Mouse (Mus musculus) intestine, embryonic 16.5 days (tissue): ENCODE measurements at regions not wholly inside any gene's neighbourhood (a gene's known extent, or its start where the extent isn't known, plus 50 kb on each side); places are given as distances from the start of the nearest gene placed in this dataset.
A peak's percentile ranks its signal among the peaks of the same experiment; 100 is the strongest.

ENCODE experiments used
- ATAC-seq: fragments of 200-750 bp; cut with Nextera tagmentation; 2 replicates; pipeline ENCODE4 v1.8.0; 2017; ENCODE audit warnings: moderate TSS enrichment, moderate library complexity
- H3K27ac ChIP-seq: fragments of 300-500 bp; sonication (generic); 2 replicates; pipeline ENCODE4 v1.5.1; 2014; ENCODE audit warnings: mild to moderate bottlenecking, low read length
- H3K27me3 ChIP-seq: fragments of 300-500 bp; sonication (generic); replicated peaks from 2 replicates; pipeline ENCODE4 v1.6.1; 2014; ENCODE audit warnings: low read length, control low read depth, mixed read lengths; ENCODE audit not compliant: control insufficient read depth, insufficient read depth
- H3K36me3 ChIP-seq: fragments of 300-500 bp; sonication (generic); 2 replicates; pipeline ENCODE4 v1.6.1; 2014; ENCODE audit warnings: low read length, control low read depth; ENCODE audit not compliant: control insufficient read depth, insufficient read depth
- H3K4me1 ChIP-seq: fragments of 300-500 bp; sonication (generic); 2 replicates; pipeline ENCODE4 v1.6.1; 2014; ENCODE audit warnings: low read length, control low read depth, mixed read lengths; ENCODE audit not compliant: control insufficient read depth, insufficient read depth
- H3K4me2 ChIP-seq: fragments of 300-500 bp; sonication (generic); 2 replicates; pipeline ENCODE4 v1.6.1; 2014; ENCODE audit warnings: low read depth, low read length, control low read depth
- H3K4me3 ChIP-seq: fragments of 300-500 bp; sonication (generic); 2 replicates; pipeline ENCODE4 v1.5.1; 2014; ENCODE audit warnings: mild to moderate bottlenecking, low read length
- H3K9ac ChIP-seq: fragments of 300-500 bp; sonication (generic); 2 replicates; pipeline ENCODE4 v1.6.1; 2014; ENCODE audit warnings: low read depth, low read length
- H3K9me3 ChIP-seq: fragments of 300-500 bp; sonication (generic); 2 replicates; pipeline ENCODE4 v1.6.1; 2016; ENCODE audit warnings: low read length, control low read depth; ENCODE audit not compliant: control insufficient read depth
- WGBS: fragments of 180-500 bp; shearing (Covaris S2); extraction: QIAGEN DNeasy Blood & Tissue Kit; methylation state at CpG from one replicate; pipeline ENCODE4 v1.1.7; 2014; 5-methylcytosine and 5-hydroxymethylcytosine counted together

DNA sequence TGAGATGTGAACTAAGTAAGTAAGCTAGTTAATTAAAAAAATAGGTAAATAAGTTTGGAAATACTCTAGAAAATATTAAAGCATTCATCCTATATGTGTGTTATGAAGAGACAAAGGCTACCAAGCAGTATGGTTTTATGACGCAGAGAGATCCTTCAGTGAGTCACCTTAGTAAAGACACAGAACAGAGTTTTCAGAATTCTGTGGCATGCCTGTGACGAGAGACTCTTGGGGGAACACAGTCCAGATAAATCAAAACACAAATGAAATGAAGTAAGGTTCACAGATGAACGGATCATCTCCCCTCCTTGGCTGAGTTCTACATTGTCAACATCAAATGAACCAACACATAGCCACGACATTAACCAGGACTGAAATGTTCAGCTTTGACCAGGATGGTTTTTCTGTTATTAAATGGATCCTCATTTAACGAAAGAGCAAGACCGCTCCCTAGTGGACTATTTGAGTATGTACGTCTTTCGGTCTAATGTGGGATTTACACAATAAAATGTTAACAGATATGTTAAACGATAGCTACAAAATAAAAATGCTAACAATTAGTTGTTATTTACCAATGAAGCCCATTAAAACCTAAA is 542.1 kb upstream of the Adam24 start:
- Histone ChIP-seq H3K27ac (no peak overlapping the region), H3K36me3 (no peaks in the 10 kb centered on the region), H3K27me3 (no peaks in the 10 kb centered on the region), H3K9ac (no peak overlapping the region), H3K4me3 (no peak overlapping the region), H3K4me1 (no peaks in the 10 kb centered on the region), H3K4me2 (no peak overlapping the region), H3K9me3 (no peaks in the 10 kb centered on the region)
- WGBS, result 21% methylated on average over 9 of the region's 9 CpGs
- no peak for ATAC-seq

DNA sequence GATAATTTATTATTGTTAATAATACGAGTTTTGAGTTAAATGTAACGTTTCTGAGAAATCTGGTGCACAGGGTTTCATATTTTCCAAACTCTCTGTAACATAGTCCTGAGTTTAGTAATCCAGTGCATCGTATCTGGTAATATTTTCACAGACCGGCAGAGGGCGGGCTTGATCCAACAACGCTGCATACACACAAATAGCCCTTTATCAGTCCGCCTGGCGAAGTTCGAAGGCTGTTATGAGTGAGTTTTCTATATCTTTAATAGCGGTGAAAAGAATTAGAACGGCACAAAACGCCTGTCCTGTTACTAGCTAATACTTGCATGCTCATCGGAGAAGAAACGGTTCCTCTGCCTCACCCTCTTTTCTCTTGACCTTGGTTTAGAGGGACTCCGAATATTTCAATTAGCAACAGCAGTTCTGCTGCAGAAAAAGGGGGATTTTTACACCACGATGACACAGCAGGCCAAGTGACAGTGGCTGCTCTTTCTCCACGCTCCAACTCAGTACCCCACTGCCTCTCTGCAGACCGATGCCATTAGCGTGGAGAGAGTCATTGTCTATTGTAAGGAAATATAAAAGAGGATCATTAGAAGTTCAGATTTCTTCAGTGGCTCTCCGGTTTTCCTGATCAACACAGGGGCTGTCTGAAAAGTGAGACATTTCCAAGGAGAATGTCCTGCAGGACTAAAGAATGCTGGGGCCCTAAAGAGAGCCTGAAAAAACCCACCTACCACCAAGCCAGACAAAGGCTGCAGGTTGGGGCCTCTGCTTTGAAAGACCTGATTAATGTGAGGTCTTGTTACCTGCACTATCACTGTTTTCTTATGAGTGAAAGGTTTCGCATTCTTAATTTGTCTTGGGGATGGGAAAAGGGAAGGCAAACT is 523.7 kb upstream of the Adam24 start:
- ATAC-seq, result peak; percentile 81
- peak overlapping the region; percentile 1; the same call in 1 of the 2 replicates for H3K4me3 ChIP-seq
- no peaks in the 10 kb centered on the region for H3K36me3 ChIP-seq
- H3K4me1 ChIP-seq, result no peaks in the 10 kb centered on the region
- H3K4me2 ChIP-seq, result peak overlapping the region; percentile 36; the same call in 1 of the 2 replicates
- no peak overlapping the region for H3K27ac ChIP-seq
- no peaks in the 10 kb centered on the region for H3K9me3 ChIP-seq
- no peaks in the 10 kb centered on the region for H3K27me3 ChIP-seq
- H3K9ac ChIP-seq, result no peak overlapping the region
- WGBS, result 18% methylated on average over 21 of the region's 21 CpGs

DNA sequence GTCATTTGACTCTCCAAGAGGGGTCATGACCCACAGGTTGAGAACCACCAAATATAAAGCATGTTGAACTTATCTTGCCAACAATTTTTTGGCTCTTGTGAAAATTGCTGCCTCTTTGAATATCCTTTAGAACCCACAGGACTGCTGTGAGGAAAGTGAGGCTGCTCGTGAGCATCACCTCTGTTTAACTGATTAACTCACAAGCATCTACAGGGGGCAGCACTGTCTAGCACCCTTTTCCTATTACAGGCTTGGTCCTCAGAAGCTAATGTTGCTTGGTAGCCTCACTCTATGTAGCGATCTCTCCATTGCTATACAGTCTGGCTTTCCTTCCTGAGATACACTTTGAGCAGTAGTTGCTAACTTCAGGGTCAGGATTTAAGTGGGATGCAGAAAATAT is 522.4 kb upstream of the Adam24 start:
- WGBS, result 66% methylated on average over 2 of the region's 2 CpGs
- H3K9ac ChIP-seq, result no peak overlapping the region
- H3K27me3 ChIP-seq, result no peaks in the 10 kb centered on the region
- H3K36me3 ChIP-seq, result no peaks in the 10 kb centered on the region
- no peak overlapping the region for H3K4me2 ChIP-seq
- no peak overlapping the region for H3K27ac ChIP-seq
- no peak overlapping the region for H3K4me3 ChIP-seq
- no peak for ATAC-seq
- no peaks in the 10 kb centered on the region for H3K4me1 ChIP-seq
- no peaks in the 10 kb centered on the region for H3K9me3 ChIP-seq

DNA sequence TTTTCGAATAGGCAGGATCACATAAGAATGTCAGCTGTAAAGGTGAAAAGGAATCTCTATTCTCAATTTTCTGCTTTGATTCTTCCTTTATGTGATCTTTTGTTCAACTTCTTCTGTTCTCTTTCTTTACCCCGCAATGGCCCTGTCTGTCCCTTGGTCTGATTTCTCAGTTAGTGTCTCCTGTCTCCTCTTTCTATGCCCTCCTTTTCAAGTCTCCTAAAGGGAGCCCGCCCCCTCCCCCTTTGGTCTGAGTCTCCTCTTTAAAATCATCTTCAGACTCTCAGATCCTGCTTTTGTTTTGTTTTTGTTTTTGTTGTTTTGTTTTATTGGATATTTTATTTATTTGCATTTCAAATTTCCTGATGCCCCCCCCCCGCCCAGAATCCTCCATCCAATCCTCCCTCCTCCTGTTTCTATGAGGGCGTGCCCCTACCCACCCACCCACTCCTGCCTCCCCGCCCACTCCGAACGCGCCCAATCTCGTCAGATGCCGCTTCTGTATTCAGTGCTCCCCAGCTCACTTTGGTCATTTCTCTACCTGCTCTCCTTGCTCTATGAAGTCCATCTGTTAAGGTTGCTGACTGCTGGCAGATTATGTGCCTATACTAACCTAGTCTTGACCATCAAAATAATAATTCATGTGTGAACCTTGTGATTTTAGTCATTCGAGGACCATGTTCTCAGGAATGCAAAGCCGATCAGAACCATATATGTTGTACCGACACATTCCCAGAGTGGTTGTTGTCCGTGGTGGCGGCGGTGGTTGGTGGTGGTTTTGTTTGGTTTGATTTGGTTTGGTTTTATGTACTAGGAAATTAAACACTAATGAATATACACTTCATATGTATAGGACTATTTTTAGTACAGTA is 487.9 kb upstream of the Adam24 start:
- WGBS, result 47% methylated on average over 17 of the region's 17 CpGs
- ATAC-seq, result no peak
- H3K4me3 ChIP-seq, result no peak overlapping the region

DNA sequence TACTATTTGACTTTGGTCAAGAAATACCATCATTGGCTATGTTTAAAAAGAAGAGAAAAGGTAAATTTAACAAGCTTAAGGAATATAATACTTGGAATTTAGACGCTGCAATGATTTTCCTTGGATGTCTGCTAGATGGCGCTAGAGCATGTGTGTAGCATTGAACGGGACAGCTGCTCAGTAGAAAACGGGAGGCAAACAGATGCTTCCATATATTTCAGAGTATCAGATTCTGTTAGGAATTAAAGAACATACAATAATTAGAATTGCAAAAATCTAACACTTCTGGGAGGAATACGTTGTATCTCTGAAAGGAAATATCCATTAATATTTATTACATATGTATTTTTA is 487.3 kb upstream of the Adam24 start:
- no peak overlapping the region for H3K9ac ChIP-seq
- no peak overlapping the region for H3K4me3 ChIP-seq
- H3K27ac ChIP-seq, result no peak overlapping the region
- H3K4me2 ChIP-seq, result no peak overlapping the region
- ATAC-seq, result no peak
- H3K27me3 ChIP-seq, result no peaks in the 10 kb centered on the region
- WGBS, result 6% methylated on average over 5 of the region's 5 CpGs
- no peaks in the 10 kb centered on the region for H3K4me1 ChIP-seq
- no peaks in the 10 kb centered on the region for H3K9me3 ChIP-seq
- no peaks in the 10 kb centered on the region for H3K36me3 ChIP-seq

More for the DNA sequence above, 487.9 kb upstream of the Adam24 start:
- Histone ChIP-seq H3K4me2 (no peak overlapping the region; the same call in 1 of the 2 replicates), H3K9me3 (no peaks in the 10 kb centered on the region), H3K36me3 (no peaks in the 10 kb centered on the region), H3K27ac (no peak overlapping the region), H3K9ac (no peak overlapping the region), H3K27me3 (no peaks in the 10 kb centered on the region), H3K4me1 (no peaks in the 10 kb centered on the region)

DNA sequence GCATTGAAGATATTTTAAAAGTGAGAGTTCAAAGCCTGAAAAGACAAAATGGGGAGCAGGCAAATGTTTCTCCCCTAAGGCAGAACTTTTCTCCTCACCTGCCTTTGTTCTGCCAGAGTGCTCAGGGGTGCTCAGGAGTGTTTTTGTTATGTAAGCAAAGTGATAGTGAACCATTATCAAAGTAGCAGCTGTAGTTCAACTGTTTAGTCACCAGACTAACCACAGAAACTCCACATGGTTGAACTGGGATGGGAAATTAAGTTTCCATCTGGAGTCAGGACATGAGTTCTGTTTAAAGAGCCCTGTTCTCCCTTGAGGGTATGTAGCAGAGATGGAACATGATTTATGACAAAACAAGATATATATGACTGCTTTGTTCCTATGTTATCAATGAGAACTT is 482.6 kb upstream of the Adam24 start:
- no peak for ATAC-seq

DNA sequence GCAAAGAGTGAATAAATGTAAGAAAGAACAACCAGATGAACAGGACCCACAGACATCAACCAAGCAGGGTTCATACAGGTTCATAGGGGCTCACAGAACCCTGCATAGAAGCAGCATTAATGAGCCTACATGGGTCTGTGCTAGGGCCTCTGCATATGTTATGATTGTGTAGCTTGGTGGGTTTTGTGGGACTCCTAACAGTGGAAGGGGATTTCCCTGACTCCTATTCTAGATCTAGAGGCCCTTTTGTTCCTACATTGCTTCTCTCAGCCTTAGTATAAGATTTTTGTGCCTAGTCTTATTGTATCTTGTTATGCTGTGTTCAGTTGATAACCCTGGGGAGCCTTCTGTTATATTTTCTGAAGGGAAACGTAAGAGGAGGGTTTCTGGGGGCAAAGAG is 481.7 kb upstream of the Adam24 start:
- Histone ChIP-seq H3K4me1 (no peaks in the 10 kb centered on the region), H3K27me3 (no peaks in the 10 kb centered on the region), H3K4me2 (no peak overlapping the region), H3K9me3 (no peaks in the 10 kb centered on the region), H3K27ac (no peak overlapping the region), H3K36me3 (no peaks in the 10 kb centered on the region), H3K9ac (no peak overlapping the region), H3K4me3 (no peak overlapping the region)
- no peak for ATAC-seq
- 26% methylated on average over 1 of the region's 1 CpGs for WGBS

More for the DNA sequence above, 482.6 kb upstream of the Adam24 start:
- Histone ChIP-seq H3K4me1 (no peaks in the 10 kb centered on the region), H3K4me2 (no peak overlapping the region), H3K9ac (no peak overlapping the region), H3K27ac (no peak overlapping the region), H3K9me3 (no peaks in the 10 kb centered on the region), H3K4me3 (no peak overlapping the region), H3K36me3 (no peaks in the 10 kb centered on the region), H3K27me3 (no peaks in the 10 kb centered on the region)

DNA sequence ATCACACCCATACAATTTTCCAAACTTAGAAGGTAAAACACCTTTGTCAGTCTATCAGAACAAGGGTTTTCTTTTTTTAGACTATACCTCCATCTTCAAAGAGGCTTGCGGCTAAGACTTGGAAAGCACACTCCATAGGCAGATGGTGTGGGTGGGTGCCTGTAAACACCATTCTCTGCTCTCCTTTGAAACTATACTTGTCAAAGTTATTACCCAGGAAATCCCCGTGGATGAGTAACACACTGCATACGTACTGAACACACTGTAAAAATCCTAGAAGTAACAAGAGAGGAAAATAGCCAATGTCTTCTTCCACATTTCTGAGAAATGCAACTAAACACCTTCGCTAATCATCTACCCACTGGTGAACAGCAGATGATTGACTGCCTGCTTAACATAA is 464.0 kb upstream of the Adam24 start:
- no peak overlapping the region for H3K4me2 ChIP-seq
- no peak overlapping the region for H3K27ac ChIP-seq
- H3K27me3 ChIP-seq, result no peaks in the 10 kb centered on the region
- 80% methylated on average over 4 of the region's 4 CpGs for WGBS
- ATAC-seq, result no peak
- no peaks in the 10 kb centered on the region for H3K4me1 ChIP-seq
- H3K4me3 ChIP-seq, result no peak overlapping the region
- H3K36me3 ChIP-seq, result no peaks in the 10 kb centered on the region
- H3K9me3 ChIP-seq, result no peaks in the 10 kb centered on the region
- no peak overlapping the region for H3K9ac ChIP-seq

DNA sequence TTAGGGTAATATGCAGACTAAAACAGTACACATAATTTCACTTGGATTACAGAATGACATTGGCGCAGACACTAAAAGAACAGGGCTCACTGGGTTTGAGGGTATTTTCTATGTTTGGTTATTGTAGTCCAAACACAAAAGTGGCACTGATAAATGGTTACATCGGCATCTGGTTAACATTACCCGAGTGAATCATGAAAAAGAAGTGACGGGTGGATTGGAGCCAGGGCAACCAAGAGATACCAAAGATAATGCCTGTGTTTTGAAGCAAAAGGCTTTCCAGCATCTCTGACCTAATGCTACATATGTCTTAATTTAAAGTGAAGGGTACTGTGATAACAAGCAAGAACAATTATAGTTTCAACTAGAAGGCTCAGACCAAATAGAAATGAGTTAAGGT is 451.4 kb upstream of the Adam24 start:
- Histone ChIP-seq H3K27me3 (no peaks in the 10 kb centered on the region), H3K9ac (no peak overlapping the region), H3K27ac (no peak overlapping the region), H3K9me3 (no peaks in the 10 kb centered on the region), H3K4me2 (no peak overlapping the region), H3K4me3 (no peak overlapping the region), H3K36me3 (no peaks in the 10 kb centered on the region), H3K4me1 (no peaks in the 10 kb centered on the region)
- WGBS, result 38% methylated on average over 4 of the region's 4 CpGs
- no peak for ATAC-seq
